Mouse (Mus musculus) c-Kit-positive CD71-positive TER-119-negative erythroid progenitor cells, embryonic 14.5 days (primary cell): ENCODE results near the gene Plcl2.

Experiments
- DNase-seq: peaks from one replicate; pipeline ENCODE4 v3.0.0-alpha.2; 2013; ENCODE audit warnings: low read depth

Plcl2 gene

DNA sequence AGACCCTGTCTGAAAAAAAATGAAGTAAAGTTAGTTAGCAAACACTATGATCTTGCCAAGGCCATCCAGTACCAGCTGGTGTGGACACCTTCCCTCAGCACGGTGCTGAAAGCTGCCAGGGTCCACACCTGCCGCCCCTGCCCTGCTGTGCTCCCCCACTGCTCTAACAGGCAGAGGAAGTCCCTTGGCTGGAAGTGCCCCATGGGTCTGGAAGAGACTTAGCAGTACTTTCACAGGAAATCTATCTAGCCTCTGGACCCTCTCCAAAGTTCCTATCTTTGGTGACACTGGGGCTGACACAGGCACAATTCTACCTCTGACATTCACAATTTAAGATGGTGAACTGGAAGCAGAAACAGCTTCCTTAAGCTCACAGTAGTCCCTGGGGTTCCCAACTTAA, 227.9 kb downstream of the Plcl2 start:
- DNase-seq, result no peak
